ENCODE assay signal across 7 mouse cellular contexts in the genomic region with DNA sequence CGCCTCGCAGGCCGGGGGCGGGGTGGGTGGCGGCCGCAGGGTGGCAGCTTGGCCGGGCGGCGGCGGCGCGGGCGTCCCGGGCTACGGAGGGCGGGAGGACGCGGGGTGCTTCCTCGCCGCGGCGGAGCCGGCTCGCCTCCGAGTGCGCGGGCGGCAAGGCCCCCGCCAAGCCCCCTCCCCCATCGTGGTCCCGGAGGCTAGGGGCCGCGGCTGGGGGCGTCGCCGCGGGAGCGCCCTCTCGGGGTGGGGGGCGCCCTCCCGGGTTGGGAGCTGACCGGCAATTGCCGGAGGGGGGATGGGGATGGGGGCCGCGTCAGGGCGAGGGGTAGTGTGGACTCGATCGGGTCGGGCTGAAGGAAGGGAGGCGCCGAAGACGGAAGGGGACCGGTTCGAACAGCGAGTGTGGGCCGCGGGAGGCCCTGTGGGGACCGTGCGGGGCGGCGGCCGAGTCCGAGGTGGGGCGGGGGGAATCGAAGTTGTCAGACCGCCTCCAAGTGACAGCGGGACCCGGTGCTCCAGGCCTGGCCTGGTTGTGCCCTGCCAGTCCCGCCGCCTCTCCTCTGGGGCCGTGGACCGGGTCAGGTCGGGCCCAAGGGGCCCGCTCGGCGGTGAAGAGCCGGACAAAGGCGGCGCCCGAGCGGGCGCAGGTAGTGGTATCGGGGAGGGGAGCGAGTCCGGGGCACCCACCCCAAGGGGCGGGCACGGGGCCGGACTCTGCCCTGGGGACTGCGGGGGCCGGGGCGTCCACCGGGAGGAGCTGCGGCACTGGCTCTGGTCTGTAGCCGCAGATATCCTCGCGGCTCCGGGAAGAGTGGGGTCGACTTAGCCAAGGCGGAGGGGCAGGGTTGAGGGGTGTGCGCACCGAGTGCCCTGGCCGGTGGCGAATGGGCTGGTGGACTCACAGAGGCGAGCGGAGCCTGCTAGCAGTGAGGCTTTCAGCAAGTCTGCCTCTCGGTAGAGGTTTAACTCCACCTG. TPM values are rescaled to one million over a fixed set of nuclear protein-coding genes. Genes with fewer than 3 reads are reported as not detected.
DNase-seq lines count a peak whose midpoint lies in the region; ATAC-seq and TF ChIP-seq lines count a peak whose summit lies in the region.

No protein-coding gene starts in this region.

- no peak for DNase-seq in ES-E14 (ENCODE audit: low read depth, low spot score)
- DNase-seq in adrenal gland, adult 2 months = peak; percentile 85
- DNase-seq in embryonic facial prominence, embryonic 14.5 days (ENCODE audit: low spot score) = peak; percentile 31
- peak; percentile 36 for DNase-seq in heart, postnatal 25 days (ENCODE audit: low spot score)
- peak; percentile 74 for DNase-seq in limb, embryonic 10.5 days (ENCODE audit: low spot score)
- DNase-seq in midbrain, embryonic 10.5 days (ENCODE audit: low spot score) = peak; percentile 73

- WGBS in embryonic facial prominence, embryonic 14.5 days = 1% methylated on average over 14 of the region's 106 CpGs
- WGBS in limb, embryonic 10.5 days = under 1% methylated on average over 91 of the region's 106 CpGs
- WGBS in midbrain, embryonic 10.5 days = under 1% methylated on average over 105 of the region's 106 CpGs
- under 1% methylated on average over 78 of the region's 106 CpGs for WGBS in stomach, embryonic 14.5 days

- peaks cover 0 to 20% of the 10 kb centered on the region in 2 experiments; a peak in 2 of 4 replicates for H3K4me1 ChIP-seq in ES-E14 (ENCODE audit: control insufficient read depth in 2 of 2, insufficient read depth in 2 of 2, low read length in 2 of 2, poor library complexity in 1 of 2)
- H3K4me1 ChIP-seq in embryonic facial prominence, embryonic 14.5 days (ENCODE audit: control insufficient read depth, insufficient read depth, low read length) = peaks cover 22% of the 10 kb centered on the region
- H3K4me1 ChIP-seq in limb, embryonic 10.5 days = peaks cover 59% of the 10 kb centered on the region
- H3K4me1 ChIP-seq in midbrain, embryonic 10.5 days = peaks cover 82% of the 10 kb centered on the region
- peaks cover 20% of the 10 kb centered on the region; the same call in 1 of the 2 replicates for H3K4me1 ChIP-seq in stomach, embryonic 14.5 days (ENCODE audit: control insufficient read depth, insufficient read depth, low read length)

- peak overlapping the region; percentile 99 for H3K4me2 ChIP-seq in embryonic facial prominence, embryonic 14.5 days (ENCODE audit: low read depth, low read length)
- H3K4me2 ChIP-seq in stomach, embryonic 14.5 days (replicated peaks; ENCODE audit: low read depth, low read length) = peak overlapping the region; percentile 98

- peak overlapping the region; percentile 83 for H3K9ac ChIP-seq in ES-E14 (ENCODE audit: insufficient read depth, low read depth, low read length, poor library complexity, severe bottlenecking)
- peak overlapping the region; percentile 79 for H3K9ac ChIP-seq in embryonic facial prominence, embryonic 14.5 days (ENCODE audit: low read depth, low read length)
- peak overlapping the region; percentile 77 for H3K9ac ChIP-seq in stomach, embryonic 14.5 days (replicated peaks; ENCODE audit: low read depth, low read length)

- no peaks in the 10 kb centered on the region for H3K9me3 ChIP-seq in ES-E14 (ENCODE audit: control insufficient read depth, insufficient read depth, low read depth, low read length)
- H3K9me3 ChIP-seq in embryonic facial prominence, embryonic 14.5 days (ENCODE audit: control insufficient read depth, low read length) = no peaks in the 10 kb centered on the region
- no peaks in the 10 kb centered on the region for H3K9me3 ChIP-seq in limb, embryonic 10.5 days (replicated peaks)
- H3K9me3 ChIP-seq in midbrain, embryonic 10.5 days (replicated peaks) = no peaks in the 10 kb centered on the region
- no peaks in the 10 kb centered on the region for H3K9me3 ChIP-seq in stomach, embryonic 14.5 days (ENCODE audit: control insufficient read depth, low read depth, low read length)

- no peak overlapping the region for H3K27ac ChIP-seq in ES-E14 (ENCODE audit: insufficient read depth, low read depth, low read length, poor library complexity, severe bottlenecking)
- no peak overlapping the region for H3K27ac ChIP-seq in embryonic facial prominence, embryonic 14.5 days (replicated peaks; ENCODE audit: low read depth, low read length)
- peak overlapping the region; percentile 89 for H3K27ac ChIP-seq in limb, embryonic 10.5 days
- peak overlapping the region; percentile 93 for H3K27ac ChIP-seq in midbrain, embryonic 10.5 days (replicated peaks)
- H3K27ac ChIP-seq in stomach, embryonic 14.5 days (ENCODE audit: low read length) = peak overlapping the region; percentile 63; the same call in 1 of the 2 replicates

- intact Hi-C loops in heart, postnatal 25 days (cut with DNase I) = loop anchor here (2.0 kb wide), 1 partner anchor 70 kb away; no protein-coding TSS in a partner anchor

- H3K36me3 ChIP-seq in ES-E14 (ENCODE audit: control insufficient read depth, insufficient read depth, low read length, poor library complexity, severe bottlenecking) = no peaks in the 10 kb centered on the region
- no peaks in the 10 kb centered on the region for H3K36me3 ChIP-seq in embryonic facial prominence, embryonic 14.5 days (ENCODE audit: control insufficient read depth, insufficient read depth, low read length)
- no peaks in the 10 kb centered on the region for H3K36me3 ChIP-seq in limb, embryonic 10.5 days
- no peaks in the 10 kb centered on the region for H3K36me3 ChIP-seq in midbrain, embryonic 10.5 days
- H3K36me3 ChIP-seq in stomach, embryonic 14.5 days (ENCODE audit: control insufficient read depth, insufficient read depth, low read length) = no peaks in the 10 kb centered on the region

- peaks cover 44% of the 10 kb centered on the region for H3K27me3 ChIP-seq in embryonic facial prominence, embryonic 14.5 days (replicated peaks; ENCODE audit: control insufficient read depth, insufficient read depth, low read length)
- H3K27me3 ChIP-seq in limb, embryonic 10.5 days (ENCODE audit: low read depth, poor library complexity, severe bottlenecking) = peaks cover 65% of the 10 kb centered on the region
- peaks cover 53% of the 10 kb centered on the region for H3K27me3 ChIP-seq in midbrain, embryonic 10.5 days (ENCODE audit: low read depth, poor library complexity, severe bottlenecking)
- peaks cover 28% of the 10 kb centered on the region; the same call in 1 of the 2 replicates for H3K27me3 ChIP-seq in stomach, embryonic 14.5 days (ENCODE audit: control insufficient read depth, insufficient read depth, low read length)

- H3K4me3 ChIP-seq in ES-E14 (ENCODE audit: insufficient read depth in 1 of 2, low read depth in 1 of 2, low read length in 2 of 2, poor library complexity in 1 of 2, severe bottlenecking in 1 of 2) = peak overlapping the region; percentile 65 to 85
- H3K4me3 ChIP-seq in embryonic facial prominence, embryonic 14.5 days (ENCODE audit: low read depth, low read length) = peak overlapping the region; percentile 91
- peak overlapping the region; percentile 79 for H3K4me3 ChIP-seq in limb, embryonic 10.5 days
- peak overlapping the region; percentile 97 for H3K4me3 ChIP-seq in midbrain, embryonic 10.5 days
- peak overlapping the region; percentile 91 for H3K4me3 ChIP-seq in stomach, embryonic 14.5 days (ENCODE audit: low read depth, low read length)

- 0 out of 2 replicates have a peak, but pooled peaks have one; percentile 9 for ATAC-seq in embryonic facial prominence, embryonic 14.5 days (ENCODE audit: low read depth)
- ATAC-seq in stomach, embryonic 14.5 days (ENCODE audit: insufficient number of reproducible peaks, insufficient read depth, low FRiP score, low read depth) = peak; percentile 30; the same call in 1 of the 2 replicates

- in situ Hi-C loops in ES-E14 (cut with MboI; ENCODE audit: low sequenced_read_pairs in 2 of 2, unreplicated experiment in 2 of 2) = no loop called here

TF ChIP-seq in ES-E14, 5 proteins besides CTCF, POLR2A, EP300 and RAD21:
- TF ChIP-seq MAFK (IDR thresholded peaks at IDR 0.05; ENCODE audit: insufficient read depth, low read depth, low read length) (no peak), ZC3H11A (IDR thresholded peaks at IDR 0.05; ENCODE audit: borderline replicate concordance, low read depth, low read length) (no peak), CHD2 (IDR thresholded peaks at IDR 0.05; ENCODE audit: low read depth, low read length) (no peak), HCFC1 (IDR thresholded peaks at IDR 0.05; ENCODE audit: borderline replicate concordance, insufficient read depth, low read length) (no peak), ZNF384 (IDR thresholded peaks at IDR 0.05; ENCODE audit: low read depth, low read length) (no peak)

RNA-seq across cellular contexts. Expression of a gene that starts 2.2 kb away (rescaled TPM):
- 6.0 and 7.7 TPM in 2 replicates for total RNA-seq in ES-E14 (2012; rRNA removed)
- 10 to 100 TPM; 36.5 to 46.0 TPM for total RNA-seq in adrenal gland, adult 2 months (2021)
- 59.5 and 60.3 TPM in 2 replicates for polyA plus RNA-seq in adrenal gland, adult 2 months (2012; rRNA removed)
- polyA plus RNA-seq in embryonic facial prominence, embryonic 14.5 days (2014; fragmentation: Nextera tagmentation; extraction: Ambion mirVana) = 1.3 and 1.6 TPM in 2 replicates
- 10 to 100 TPM; 14.7 to 18.2 TPM for total RNA-seq in heart, postnatal 25 days (2021)
- polyA plus RNA-seq in limb, embryonic 10.5 days (2016; fragmentation: Nextera tagmentation; extraction: Ambion mirVana) = 2.4 and 2.6 TPM in 2 replicates
- 3.8 and 3.9 TPM in 2 replicates for polyA plus RNA-seq in midbrain, embryonic 10.5 days (2016; fragmentation: Nextera tagmentation; extraction: Ambion mirVana)
- 1.8 TPM in 2 replicates for polyA plus RNA-seq in stomach, embryonic 14.5 days (2014; fragmentation: Nextera tagmentation; extraction: Ambion mirVana)

RNA-seq across cellular contexts. Expression of a gene that starts 24.0 kb away (rescaled TPM):
- total RNA-seq in ES-E14 (2012; rRNA removed) = 6.1 and 8.3 TPM in 2 replicates
- 10 to 100 TPM in 1 of 2 experiments, 1 to 10 TPM in 1; 7.8 to 15.7 TPM for total RNA-seq in adrenal gland, adult 2 months (2021)
- 21.6 and 22.0 TPM in 2 replicates for polyA plus RNA-seq in adrenal gland, adult 2 months (2012; rRNA removed)
- polyA plus RNA-seq in embryonic facial prominence, embryonic 14.5 days (2014; fragmentation: Nextera tagmentation; extraction: Ambion mirVana) = 51.3 and 56.0 TPM in 2 replicates
- 1 to 10 TPM; 9.3 to 9.8 TPM for total RNA-seq in heart, postnatal 25 days (2021)
- polyA plus RNA-seq in limb, embryonic 10.5 days (2016; fragmentation: Nextera tagmentation; extraction: Ambion mirVana) = 26.2 and 30.3 TPM in 2 replicates
- 14.5 and 17.2 TPM in 2 replicates for polyA plus RNA-seq in midbrain, embryonic 10.5 days (2016; fragmentation: Nextera tagmentation; extraction: Ambion mirVana)
- 37.5 and 38.0 TPM in 2 replicates for polyA plus RNA-seq in stomach, embryonic 14.5 days (2014; fragmentation: Nextera tagmentation; extraction: Ambion mirVana)

RNA-seq across cellular contexts. Expression of a gene that starts 40.6 kb away (rescaled TPM):
- 19.6 and 24.9 TPM in 2 replicates for total RNA-seq in ES-E14 (2012; rRNA removed)
- 100 to 1,000 TPM; 245 to 355 TPM for total RNA-seq in adrenal gland, adult 2 months (2021)
- 205 and 242 TPM in 2 replicates for polyA plus RNA-seq in adrenal gland, adult 2 months (2012; rRNA removed)
- polyA plus RNA-seq in embryonic facial prominence, embryonic 14.5 days (2014; fragmentation: Nextera tagmentation; extraction: Ambion mirVana) = 50.7 and 61.9 TPM in 2 replicates
- total RNA-seq in heart, postnatal 25 days (2021) = 100 to 1,000 TPM; 297 to 304 TPM
- polyA plus RNA-seq in limb, embryonic 10.5 days (2016; fragmentation: Nextera tagmentation; extraction: Ambion mirVana) = 86.6 and 90.6 TPM in 2 replicates
- 63.3 and 67.3 TPM in 2 replicates for polyA plus RNA-seq in midbrain, embryonic 10.5 days (2016; fragmentation: Nextera tagmentation; extraction: Ambion mirVana)
- polyA plus RNA-seq in stomach, embryonic 14.5 days (2014; fragmentation: Nextera tagmentation; extraction: Ambion mirVana) = 55.9 and 57.9 TPM in 2 replicates

Comparison
In these comparisons a context has a peak if more than half of its experiments do, and no peak if none do; other contexts are left out.
1. H3K27ac ChIP-seq: peak in limb, embryonic 10.5 days (single experiment), midbrain, embryonic 10.5 days (single experiment) and stomach, embryonic 14.5 days (single experiment); none in ES-E14 (single experiment) and embryonic facial prominence, embryonic 14.5 days (single experiment).
2. RNA of a gene that starts 2.2 kb away (polyA plus RNA-seq): 59.5 to 60.3 TPM in adrenal gland, adult 2 months; 3.8 to 3.9 TPM in midbrain, embryonic 10.5 days, 2.4 to 2.6 TPM in limb, embryonic 10.5 days, 1.8 TPM in stomach, embryonic 14.5 days and 1.3 to 1.6 TPM in embryonic facial prominence, embryonic 14.5 days; every median in the first group is over 10 times any median in the second.
3. Peak in every context shown above with its lines, with median percentiles within 50 percentile points of each other: H3K4me3 ChIP-seq and H3K9ac ChIP-seq.